Mouse (Mus musculus) kidney, postnatal 0 days (tissue): Measurements from ENCODE around the gene Pla2g5. TPM values are rescaled to one million over a fixed set of nuclear protein-coding genes. Genes with fewer than 3 reads are reported as not detected.
A peak's percentile ranks its signal among the peaks of the same experiment; 100 is the strongest.

Source experiments
- ATAC-seq: fragments of 200-750 bp; cut with Nextera tagmentation; replicated peaks from 2 replicates; pipeline ENCODE4 v1.8.0; 2017; ENCODE audit warnings: low read depth, moderate number of reproducible peaks, moderate TSS enrichment, moderate library complexity; ENCODE audit not compliant: low FRiP score
- DNase-seq: peaks from one replicate; pipeline ENCODE4 v3.0.0-alpha.2; 2016; ENCODE audit warnings: low spot score
- H3K27ac ChIP-seq: fragments of 300-500 bp; sonication (generic); 2 replicates; pipeline ENCODE4 v1.5.1; 2014; ENCODE audit warnings: mild to moderate bottlenecking
- H3K27me3 ChIP-seq: fragments of 300-500 bp; sonication (generic); 2 replicates; pipeline ENCODE4 v1.6.1; 2014; ENCODE audit warnings: low read length, mixed read lengths; ENCODE audit not compliant: insufficient read depth
- H3K36me3 ChIP-seq: fragments of 300-500 bp; sonication (generic); 2 replicates; pipeline ENCODE4 v1.6.1; 2014; ENCODE audit warnings: low read length, mixed read lengths; ENCODE audit not compliant: insufficient read depth
- H3K4me1 ChIP-seq: fragments of 300-500 bp; sonication (generic); replicated peaks from 2 replicates; pipeline ENCODE4 v1.6.1; 2014; ENCODE audit warnings: antibody characterized with exemption, low read length, mixed read lengths; ENCODE audit not compliant: insufficient read depth
- H3K4me2 ChIP-seq: fragments of 300-500 bp; sonication (generic); 2 replicates; pipeline ENCODE4 v1.6.1; 2014; ENCODE audit warnings: mild to moderate bottlenecking, low read length, moderate library complexity, mixed read lengths
- H3K4me3 ChIP-seq: fragments of 300-500 bp; sonication (generic); replicated peaks from 2 replicates; pipeline ENCODE4 v1.5.1; 2014; ENCODE audit warnings: low read depth, low read length
- H3K9ac ChIP-seq: fragments of 300-500 bp; sonication (generic); 2 replicates; pipeline ENCODE4 v1.6.1; 2014; ENCODE audit warnings: low read depth, low read length
- H3K9me3 ChIP-seq: fragments of 300-500 bp; sonication (generic); replicated peaks from 2 replicates; pipeline ENCODE4 v1.6.1; 2016; ENCODE audit warnings: low read length, inconsistent platforms, mixed read lengths
- CTCF ChIP-seq: IDR thresholded peaks from 2 replicates; pipeline ENCODE4 v1.5.1; 2016; ENCODE audit warnings: antibody characterized with exemption, low read depth, mild to moderate bottlenecking, moderate library complexity
- WGBS: fragments of 180-500 bp; shearing (Covaris S2); extraction: QIAGEN DNeasy Blood & Tissue Kit; methylation state at CpG from one replicate; pipeline ENCODE4 v1.1.7; 2014; 5-methylcytosine and 5-hydroxymethylcytosine counted together
- polyA plus RNA-seq: library from polyadenylated mRNA; unstranded; fragments of >200 nt; fragmentation: Nextera tagmentation; extraction: Ambion mirVana; gene quantifications from 2 replicates; pipeline ENCODE4 v1.2.1, GENCODE M21; 2015

Gene Pla2g5
- polyA plus RNA-seq, 1 experiment from 2014 or later = 1.0 TPM

- no peak for ATAC-seq
- no peaks in the 10 kb centered on the region for H3K4me1 ChIP-seq
- no peak overlapping the region for H3K4me3 ChIP-seq
- no peak overlapping the region for H3K4me2 ChIP-seq
- WGBS = 66% methylated on average over 7 of the region's 7 CpGs
- no peaks in the 10 kb centered on the region for H3K9me3 ChIP-seq
- no peak overlapping the region for H3K27ac ChIP-seq
- DNase-seq = no peak
- H3K9ac ChIP-seq = no peak overlapping the region
- TF ChIP-seq CTCF = no peak
- H3K27me3 ChIP-seq = no peaks in the 10 kb centered on the region
- H3K36me3 ChIP-seq = peaks cover 3% of the 10 kb centered on the region; the same call in 1 of the 2 replicates
These were observed 25.9 kb upstream of the Pla2g5 start for GRCm38 (mm10) chr4:138889165-138889564.

- H3K4me1 ChIP-seq = peaks cover 5% of the 10 kb centered on the region; the same call in 1 of the 2 replicates
- H3K9ac ChIP-seq = no peak overlapping the region
- H3K4me3 ChIP-seq = no peak overlapping the region
- no peaks in the 10 kb centered on the region for H3K36me3 ChIP-seq
- no peak overlapping the region for H3K27ac ChIP-seq
- ATAC-seq = 0 out of 2 replicates have a peak, but pooled peaks have one; percentile 30
- no peaks in the 10 kb centered on the region for H3K9me3 ChIP-seq
- DNase-seq = peak; percentile 86
- WGBS = 12% methylated on average over 6 of the region's 6 CpGs
- no peaks in the 10 kb centered on the region for H3K27me3 ChIP-seq
- H3K4me2 ChIP-seq = no peak overlapping the region
- TF ChIP-seq CTCF = peak; percentile 94
These were observed 21.0 kb upstream of the Pla2g5 start for GRCm38 (mm10) chr4:138884261-138884660.

GRCm38 (mm10) chr4:138882179-138882578 is 18.9 kb upstream of the Pla2g5 start:
- no peak for TF ChIP-seq CTCF
- Histone ChIP-seq H3K4me2 (peak overlapping the region; percentile 40), H3K9ac (no peak overlapping the region), H3K27ac (no peak overlapping the region), H3K4me1 (peaks cover 5% of the 10 kb centered on the region; the same call in 1 of the 2 replicates), H3K27me3 (no peaks in the 10 kb centered on the region), H3K9me3 (no peaks in the 10 kb centered on the region), H3K36me3 (no peaks in the 10 kb centered on the region), H3K4me3 (no peak overlapping the region)
- WGBS = 11% methylated on average over 16 of the region's 16 CpGs
- ATAC-seq (no peak), DNase-seq (peak; percentile 18)

- no peak for TF ChIP-seq CTCF
- no peaks in the 10 kb centered on the region for H3K9me3 ChIP-seq
- H3K4me3 ChIP-seq = no peak overlapping the region
- H3K27me3 ChIP-seq = no peaks in the 10 kb centered on the region
- no peak for DNase-seq
- 84% methylated on average over 7 of the region's 7 CpGs for WGBS
- H3K9ac ChIP-seq = no peak overlapping the region
- H3K4me1 ChIP-seq = peaks cover 5% of the 10 kb centered on the region; the same call in 1 of the 2 replicates
- no peaks in the 10 kb centered on the region for H3K36me3 ChIP-seq
- H3K27ac ChIP-seq = no peak overlapping the region
- H3K4me2 ChIP-seq = no peak overlapping the region
- ATAC-seq = no peak
These were observed 17.7 kb upstream of the Pla2g5 start for GRCm38 (mm10) chr4:138880811-138881584.

- Histone ChIP-seq H3K27me3 (no peaks in the 10 kb centered on the region), H3K4me2 (no peak overlapping the region), H3K27ac (no peak overlapping the region), H3K36me3 (no peaks in the 10 kb centered on the region), H3K4me1 (peaks cover 5% of the 10 kb centered on the region; the same call in 1 of the 2 replicates), H3K9me3 (no peaks in the 10 kb centered on the region), H3K9ac (no peak overlapping the region), H3K4me3 (no peak overlapping the region)
- WGBS = 81% methylated on average over 11 of the region's 11 CpGs
- no peak for ATAC-seq
- DNase-seq = no peak
- no peak for TF ChIP-seq CTCF
These were observed 16.5 kb upstream of the Pla2g5 start for GRCm38 (mm10) chr4:138879808-138880207.

DNA sequence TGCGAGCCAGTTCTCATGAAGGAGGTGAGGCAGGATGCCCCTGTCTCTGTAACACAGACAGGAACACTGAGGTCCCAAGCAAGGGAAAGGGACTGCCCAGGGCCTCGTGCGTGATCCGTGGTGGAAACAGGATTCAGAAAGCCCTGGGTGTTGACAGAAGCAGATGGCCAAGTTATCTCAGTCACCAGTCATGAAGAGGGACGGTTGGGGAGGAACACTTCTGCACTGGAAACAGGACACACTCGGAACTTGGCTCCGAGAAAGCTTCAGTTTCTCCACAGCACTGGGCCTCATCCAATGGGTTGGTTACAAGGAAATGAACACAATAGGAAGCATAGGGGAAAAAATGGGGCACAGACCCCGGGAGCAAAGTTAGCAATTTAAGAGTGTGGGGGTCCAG is 15.5 kb upstream of the Pla2g5 start:
- Histone ChIP-seq H3K4me3 (no peak overlapping the region), H3K27ac (no peak overlapping the region), H3K9me3 (no peaks in the 10 kb centered on the region), H3K27me3 (no peaks in the 10 kb centered on the region), H3K4me1 (peaks cover 5% of the 10 kb centered on the region; the same call in 1 of the 2 replicates), H3K36me3 (no peaks in the 10 kb centered on the region), H3K4me2 (no peak overlapping the region), H3K9ac (no peak overlapping the region)
- DNase-seq = no peak
- TF ChIP-seq CTCF = no peak
- ATAC-seq = no peak
- 37% methylated on average over 8 of the region's 8 CpGs for WGBS
